Mouse (Mus musculus): ENCODE measurements around the gene Entr1.

GRCm38 (mm10) chr2:26387713-26388112 lies 1.4 kb downstream of the Entr1 start:
- TF ChIP-seq CTCF (IDR thresholded peaks at IDR 0.05; ENCODE audit: insufficient read depth, low read length), result no peak
- TF ChIP-seq POLR2A (IDR thresholded peaks at IDR 0.05; ENCODE audit: borderline replicate concordance, extremely low read depth, low read depth, low read length), result no peak
